Mouse (Mus musculus): ENCODE measurements around the gene Bpifb9b.

DNA sequence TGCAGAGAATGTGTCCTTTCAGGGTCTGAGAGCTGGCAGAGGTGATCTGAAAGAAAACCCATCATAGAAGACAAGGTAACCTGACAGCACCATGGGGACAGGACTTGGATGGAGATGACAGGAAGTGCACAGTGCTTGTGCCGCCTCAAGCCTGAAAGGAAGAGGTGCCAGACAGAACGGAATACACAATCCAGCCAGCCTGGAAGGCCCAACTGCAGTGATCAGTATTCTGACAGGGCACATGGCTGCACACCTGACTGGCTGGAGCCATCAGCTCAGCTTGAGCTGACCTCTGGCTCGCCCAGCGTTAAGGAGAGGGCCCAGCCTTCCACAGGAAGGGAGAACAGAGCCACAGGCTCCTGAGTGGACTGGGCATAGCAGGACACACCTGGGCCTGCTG is 28.5 kb downstream of the Bpifb9b start:
- no peak for TF ChIP-seq CTCF (IDR thresholded peaks at IDR 0.05; ENCODE audit: borderline replicate concordance, insufficient read depth, low read depth, low read length)
- no peak for TF ChIP-seq POLR2A (IDR thresholded peaks at IDR 0.05; ENCODE audit: borderline replicate concordance, insufficient read depth, low read length)
